Mouse (Mus musculus) liver, embryonic 15.5 days (tissue): ENCODE data around the gene Cylc1. TPM values are rescaled to one million over a fixed set of nuclear protein-coding genes. Genes with fewer than 3 reads are reported as not detected.

Experiments
- ATAC-seq: fragments of 200-750 bp; cut with Nextera tagmentation; 2 replicates; pipeline ENCODE4 v1.8.0; 2017; ENCODE audit warnings: moderate number of reproducible peaks, mild to moderate bottlenecking, moderate library complexity; ENCODE audit not compliant: insufficient read depth
- H3K27ac ChIP-seq: fragments of 300-500 bp; sonication (generic); replicated peaks from 2 replicates; pipeline ENCODE4 v1.5.1; 2015; ENCODE audit warnings: mild to moderate bottlenecking, inconsistent platforms
- H3K27me3 ChIP-seq: fragments of 300-500 bp; sonication (generic); 2 replicates; pipeline ENCODE4 v1.6.1; 2015; ENCODE audit warnings: mild to moderate bottlenecking, inconsistent platforms
- H3K36me3 ChIP-seq: fragments of 300-500 bp; sonication (generic); replicated peaks from 2 replicates; pipeline ENCODE4 v1.6.1; 2015; ENCODE audit warnings: moderate library complexity, mild to moderate bottlenecking, inconsistent platforms
- H3K4me1 ChIP-seq: fragments of 300-500 bp; sonication (generic); replicated peaks from 2 replicates; pipeline ENCODE4 v1.6.1; 2015; ENCODE audit warnings: inconsistent platforms
- H3K4me2 ChIP-seq: fragments of 300-500 bp; sonication (generic); 2 replicates; pipeline ENCODE4 v1.6.1; 2015; ENCODE audit warnings: moderate library complexity, mild to moderate bottlenecking, inconsistent platforms
- H3K4me3 ChIP-seq: fragments of 300-500 bp; sonication (generic); replicated peaks from 2 replicates; pipeline ENCODE4 v1.5.1; 2015; ENCODE audit warnings: mild to moderate bottlenecking, inconsistent platforms
- H3K9ac ChIP-seq: fragments of 300-500 bp; sonication (generic); 2 replicates; pipeline ENCODE4 v1.6.1; 2015; ENCODE audit warnings: moderate library complexity, mild to moderate bottlenecking, inconsistent platforms
- H3K9me3 ChIP-seq: fragments of 300-500 bp; sonication (generic); replicated peaks from 2 replicates; pipeline ENCODE4 v1.6.1; 2016; ENCODE audit warnings: inconsistent platforms
- WGBS: fragments of 180-500 bp; shearing (Covaris S2); methylation state at CpG from one replicate; pipeline ENCODE4 v1.1.7; 2015; ENCODE audit warnings: mixed read lengths; ENCODE audit not compliant: insufficient replicate concordance; 5-methylcytosine and 5-hydroxymethylcytosine counted together
- polyA plus RNA-seq: library from polyadenylated mRNA; unstranded; fragments of >200 nt; fragmentation: Nextera tagmentation; extraction: Ambion mirVana; gene quantifications from 2 replicates; pipeline ENCODE4 v1.2.1, GENCODE M21; 2015

Cylc1 gene
- not detected in 2 replicates for polyA plus RNA-seq

DNA sequence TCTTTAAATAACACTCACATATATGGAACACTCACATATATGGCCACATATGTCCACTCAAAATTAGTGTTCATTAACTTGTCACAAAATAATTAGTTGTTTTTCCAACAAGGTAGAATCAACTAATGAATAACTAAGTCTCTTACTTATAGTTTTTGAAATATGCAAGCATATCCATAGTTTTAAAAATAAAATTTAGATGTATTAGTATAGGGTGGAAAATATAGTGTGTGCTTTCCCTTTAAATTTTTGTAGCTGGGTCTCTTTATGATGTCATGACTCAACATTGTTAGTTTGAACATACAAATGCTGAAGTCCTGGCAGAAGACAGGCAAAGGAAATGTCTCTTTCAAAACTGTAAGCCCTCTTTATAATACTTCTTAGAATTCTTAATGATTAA, at the start of gene Cylc1:
Gene Cylc1, plus strand, starts transcription at position 301 of the 400 bp plus-strand sequence.
- Histone ChIP-seq H3K9ac (no peak within 1 kb of the TSS), H3K9me3 (no peaks in the 10 kb centered on the region), H3K4me3 (no peak within 1 kb of the TSS), H3K36me3 (no peaks in the 10 kb centered on the region), H3K4me1 (no peaks in the 10 kb centered on the region), H3K4me2 (no peak within 1 kb of the TSS), H3K27ac (no peak within 1 kb of the TSS), H3K27me3 (no peaks in the 10 kb centered on the region)
- ATAC-seq, result no peak

DNA sequence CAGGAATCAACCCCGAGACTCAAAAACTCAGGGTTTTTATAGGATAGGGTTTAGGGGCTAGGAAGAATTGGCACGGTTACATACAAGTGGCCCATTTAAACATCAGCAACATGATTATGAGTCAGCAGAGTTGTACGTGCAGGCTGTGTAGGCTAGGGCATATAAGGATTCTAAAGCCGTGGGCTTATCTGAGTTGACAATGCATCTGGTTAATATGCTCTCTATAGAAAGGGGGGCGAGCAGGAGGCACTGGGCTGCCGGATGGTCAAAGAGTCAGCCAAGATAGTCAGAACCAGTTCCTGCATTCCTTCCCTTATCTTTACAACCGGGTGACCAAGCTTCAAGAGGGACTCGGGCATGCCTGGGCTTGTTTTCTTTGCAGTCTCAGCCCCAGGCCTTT, 31.5 kb upstream of the Cylc1 start:
- Histone ChIP-seq H3K27ac (no peak overlapping the region), H3K36me3 (no peaks in the 10 kb centered on the region), H3K27me3 (no peaks in the 10 kb centered on the region), H3K9ac (no peak overlapping the region), H3K9me3 (no peaks in the 10 kb centered on the region), H3K4me3 (no peak overlapping the region), H3K4me2 (no peak overlapping the region), H3K4me1 (no peaks in the 10 kb centered on the region)
- WGBS, result 42% methylated on average over 8 of the region's 8 CpGs
- 0 out of 2 replicates have a peak, but pooled peaks have one; percentile 31 for ATAC-seq

DNA sequence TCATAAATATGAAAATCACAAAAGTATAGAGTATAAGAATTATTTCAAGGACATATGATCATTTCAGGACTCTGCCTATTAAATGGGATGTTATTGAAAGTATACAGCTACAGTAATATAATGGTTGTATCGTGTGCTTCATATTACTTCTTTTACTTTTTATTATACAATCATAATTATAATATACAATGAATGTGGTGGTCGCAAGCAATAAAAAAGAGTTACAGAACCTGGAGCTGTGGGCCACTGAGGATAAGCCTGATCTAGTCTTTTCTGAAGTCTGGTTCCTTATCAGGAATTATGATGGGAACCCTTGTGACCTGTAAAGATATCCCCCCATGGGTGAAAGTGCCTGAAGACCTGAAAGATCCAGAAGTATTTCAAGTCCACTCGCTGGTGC, 57.8 kb downstream of the Cylc1 start, which contains the start of gene Gm10112:
Gene Gm10112, plus strand, starts transcription at position 301 of the 400 bp plus-strand sequence.
- Histone ChIP-seq H3K4me1 (no peaks in the 10 kb centered on the region), H3K27me3 (no peaks in the 10 kb centered on the region), H3K36me3 (no peaks in the 10 kb centered on the region), H3K4me3 (no peak within 1 kb of the TSS), H3K27ac (no peak within 1 kb of the TSS), H3K9me3 (no peaks in the 10 kb centered on the region), H3K4me2 (no peak within 1 kb of the TSS), H3K9ac (no peak within 1 kb of the TSS)
- WGBS, result 65% methylated on average over 3 of the region's 3 CpGs
- no peak for ATAC-seq

Other genes starting within 250 kb of the Cylc1 start
- not detected in 2 replicates for gene Gm10112, start 57.9 kb downstream of the Cylc1 start, polyA plus RNA-seq